Mouse (Mus musculus) frontal cortex, postnatal 10 days (tissue): Measurements from ENCODE around the gene Anxa8.

ENCODE experiments used
- DNase-seq, 2 experiments: peaks; one replicate each; pipeline ENCODE4 v3.0.0; 2022; ENCODE audit warnings: low spot score in 2 of 2, mixed read lengths in 1 of 2

Gene Anxa8

GRCm38 (mm10) chr14:34119046-34119723 is 33.4 kb downstream of the Anxa8 start:
- DNase-seq = no peak

GRCm38 (mm10) chr14:34120016-34120910 is 34.5 kb downstream of the Anxa8 start:
- DNase-seq = no peak

- no peak for DNase-seq
Observed at GRCm38 (mm10) chr14:34120923-34121351, 35.2 kb downstream of the Anxa8 start.

GRCm38 (mm10) chr14:34121691-34122090 is 35.9 kb downstream of the Anxa8 start:
- DNase-seq = no peak

DNA sequence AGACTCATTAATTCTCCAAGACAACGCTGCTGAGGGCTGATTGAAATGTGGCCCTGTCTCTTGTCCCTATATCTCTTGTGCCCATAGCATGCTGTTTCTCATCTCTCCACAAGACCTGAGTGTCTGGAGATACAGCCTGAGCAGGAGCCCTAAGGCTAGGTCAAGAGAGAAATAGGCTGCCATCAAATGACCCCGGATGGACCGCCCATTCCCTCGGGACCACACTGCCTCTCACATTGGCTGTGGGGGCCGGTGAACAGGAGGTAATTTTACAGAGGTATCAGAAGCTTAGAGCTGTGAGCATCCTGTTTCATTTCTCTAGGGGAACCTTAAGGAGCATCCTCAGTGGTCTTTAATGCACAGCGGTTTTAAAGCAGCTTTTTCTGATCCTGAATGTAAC is 45.4 kb downstream of the Anxa8 start:
- no peak for DNase-seq

- DNase-seq = no peak
Observed at GRCm38 (mm10) chr14:34135391-34135790, 49.6 kb downstream of the Anxa8 start.

DNA sequence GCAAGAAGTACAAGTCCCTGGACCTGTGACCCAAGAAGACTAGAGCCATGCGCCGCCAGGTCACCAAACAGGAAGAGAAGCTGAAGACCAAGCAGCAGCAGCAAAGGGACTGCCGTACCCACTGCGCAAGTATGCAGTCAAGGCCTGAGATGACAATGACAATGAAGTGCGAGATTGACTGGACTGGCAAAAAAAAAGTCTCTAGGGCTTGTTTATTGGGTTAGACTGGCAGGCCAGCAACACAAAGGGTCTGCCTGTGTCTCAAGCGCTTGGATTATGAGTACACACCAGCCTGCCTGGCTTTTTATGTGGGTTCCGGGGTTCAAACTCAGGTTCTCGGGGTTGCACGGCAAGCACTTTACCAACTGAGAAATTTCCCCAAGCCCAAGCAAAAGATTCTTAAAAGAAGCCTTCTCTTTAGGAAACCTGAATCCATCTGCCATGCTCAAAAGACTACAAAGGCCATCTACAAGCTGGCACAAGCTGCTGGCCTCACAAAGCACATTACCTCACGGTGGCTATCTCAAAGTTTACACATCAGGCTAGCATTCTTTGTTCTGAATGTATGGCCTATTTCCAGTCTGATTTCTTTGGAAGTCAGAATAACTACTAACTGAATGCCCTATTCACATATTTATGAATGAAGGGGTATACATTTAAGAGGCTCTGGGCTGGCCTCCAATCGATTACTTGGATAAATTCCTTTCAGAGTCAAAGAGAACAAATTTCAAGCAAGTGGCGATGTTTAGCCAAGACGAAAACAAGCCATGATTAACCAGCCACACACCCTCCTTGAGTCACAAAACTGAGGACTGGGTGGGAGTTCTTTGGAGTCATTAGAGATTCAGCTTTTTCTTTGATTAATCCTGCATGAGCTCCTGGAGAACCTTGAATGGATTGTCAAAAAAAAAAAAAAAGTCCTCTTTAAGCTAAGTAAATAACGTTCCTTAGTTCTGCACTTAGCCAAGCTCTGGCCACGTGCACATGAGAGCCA is 54.2 kb downstream of the Anxa8 start:
- DNase-seq = no peak

DNA sequence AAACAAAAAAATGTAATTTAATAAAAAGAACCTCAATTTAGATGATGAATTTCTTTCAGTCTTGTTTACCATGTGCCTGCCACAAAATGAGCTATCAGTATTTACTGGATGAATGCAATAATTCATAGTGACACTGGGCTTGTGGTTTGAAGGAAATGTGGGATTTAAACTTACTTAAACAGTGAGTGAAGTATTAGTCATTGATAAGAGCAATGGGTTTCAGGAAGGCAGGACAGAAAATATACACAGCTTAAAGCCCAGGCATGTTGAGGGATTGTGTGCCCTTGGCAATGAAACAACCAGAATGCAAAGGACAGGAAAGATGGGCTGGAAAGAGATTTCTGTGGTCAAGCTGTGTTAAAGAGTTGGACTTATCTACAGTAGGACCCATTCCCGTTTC is 56.5 kb downstream of the Anxa8 start:
- no peak for DNase-seq

- DNase-seq = no peak
Observed at GRCm38 (mm10) chr14:34142915-34143314, 57.1 kb downstream of the Anxa8 start.
